Mouse (Mus musculus) cortical plate, adult 2 months (tissue): ENCODE measurements at regions not wholly inside any gene's neighbourhood (a gene's known extent, or its start where the extent isn't known, plus 50 kb on each side); places are given as distances from the start of the nearest gene placed in this dataset.

Source experiments
- CTCF ChIP-seq: fragments of 200-500 bp; IDR thresholded peaks from 2 replicates; pipeline ENCODE4 v1.5.1; 2011; ENCODE audit warnings: mild to moderate bottlenecking, control low read depth, low read length; ENCODE audit not compliant: insufficient read depth; ENCODE audit errors: extremely low read depth
- POLR2A ChIP-seq: fragments of 200-500 bp; IDR thresholded peaks from 2 replicates; pipeline ENCODE4 v1.6.1; 2011; ENCODE audit warnings: mild to moderate bottlenecking, low read length, control low read depth; ENCODE audit not compliant: insufficient read depth; ENCODE audit errors: extremely low read depth

GRCm38 (mm10) chr17:4500504-4500903, 493.6 kb upstream of the Arid1b start:
- TF ChIP-seq CTCF (no peak), POLR2A (no peak)
